Mouse (Mus musculus) forebrain, embryonic 14.5 days (tissue): ENCODE measurements around the gene Nup62. TPM values are rescaled to one million over a fixed set of nuclear protein-coding genes. Genes with fewer than 3 reads are reported as not detected.
A peak's percentile ranks its signal among the peaks of the same experiment; 100 is the strongest.

Experiments
- ATAC-seq: fragments of 200-750 bp; cut with Nextera tagmentation; 2 replicates; pipeline ENCODE4 v1.8.0; 2017; ENCODE audit warnings: mild to moderate bottlenecking, moderate library complexity
- DNase-seq: peaks from one replicate; pipeline ENCODE4 v3.0.0-alpha.2; 2015; ENCODE audit warnings: low spot score
- H3K27ac ChIP-seq: fragments of 300-500 bp; sonication (generic); 2 replicates; pipeline ENCODE4 v1.5.1; 2014; ENCODE audit warnings: low read depth, mild to moderate bottlenecking, control low read depth, low read length, moderate library complexity
- H3K27me3 ChIP-seq: fragments of 300-500 bp; sonication (generic); replicated peaks from 2 replicates; pipeline ENCODE4 v1.6.1; 2014; ENCODE audit warnings: low read length, control low read depth, mixed read lengths; ENCODE audit not compliant: control insufficient read depth, insufficient read depth
- H3K36me3 ChIP-seq: fragments of 300-500 bp; sonication (generic); 2 replicates; pipeline ENCODE4 v1.6.1; 2014; ENCODE audit warnings: low read length, control low read depth; ENCODE audit not compliant: control insufficient read depth, insufficient read depth
- H3K4me1 ChIP-seq: fragments of 300-500 bp; sonication (generic); 2 replicates; pipeline ENCODE4 v1.6.1; 2014; ENCODE audit warnings: antibody characterized with exemption, low read length, control low read depth; ENCODE audit not compliant: control insufficient read depth, insufficient read depth
- H3K4me2 ChIP-seq: fragments of 300-500 bp; sonication (generic); 2 replicates; pipeline ENCODE4 v1.6.1; 2014; ENCODE audit warnings: mild to moderate bottlenecking, control low read depth, low read length
- H3K4me3 ChIP-seq: fragments of 300-500 bp; sonication (generic); 2 replicates; pipeline ENCODE4 v1.5.1; 2014; ENCODE audit warnings: low read depth, low read length, control low read depth
- H3K9ac ChIP-seq: fragments of 300-500 bp; sonication (generic); 2 replicates; pipeline ENCODE4 v1.6.1; 2014; ENCODE audit warnings: mild to moderate bottlenecking, low read length, control low read depth, moderate library complexity
- H3K9me3 ChIP-seq: fragments of 300-500 bp; sonication (generic); replicated peaks from 2 replicates; pipeline ENCODE4 v1.6.1; 2016; ENCODE audit warnings: low read length, control low read depth, mixed read lengths; ENCODE audit not compliant: control insufficient read depth
- WGBS: fragments of 180-500 bp; shearing (Covaris S2); extraction: QIAGEN DNeasy Blood & Tissue Kit; methylation state at CpG from one replicate; pipeline ENCODE4 v1.1.7; 2014; 5-methylcytosine and 5-hydroxymethylcytosine counted together
- polyA plus RNA-seq: library from polyadenylated mRNA; unstranded; fragments of >200 nt; fragmentation: Nextera tagmentation; extraction: Ambion mirVana; gene quantifications from 2 replicates; pipeline ENCODE4 v1.2.1, GENCODE M21; 2014

The Nup62 gene
- polyA plus RNA-seq, 1 experiment from 2014 or later: 43.6 TPM

- 55% methylated on average over 22 of the region's 22 CpGs for WGBS
- Histone ChIP-seq H3K9ac (no peak overlapping the region), H3K4me2 (no peak overlapping the region), H3K9me3 (no peaks in the 10 kb centered on the region), H3K4me1 (peaks cover 13% of the 10 kb centered on the region), H3K4me3 (no peak overlapping the region), H3K27ac (peak overlapping the region; percentile 15; the same call in 1 of the 2 replicates), H3K36me3 (peaks cover 46% of the 10 kb centered on the region), H3K27me3 (no peaks in the 10 kb centered on the region)
- ATAC-seq (peak; percentile 37), DNase-seq (peak; percentile 75)
Observed at GRCm38 (mm10) chr7:44860576-44861428, 44.9 kb downstream of the Nup62 start.

- no peak for ATAC-seq
Observed at GRCm38 (mm10) chr7:44861429-44861816, 45.5 kb downstream of the Nup62 start.

GRCm38 (mm10) chr7:44862434-44862833 lies 46.5 kb downstream of the Nup62 start:
- Histone ChIP-seq H3K9ac (no peak overlapping the region), H3K4me2 (no peak overlapping the region), H3K27me3 (no peaks in the 10 kb centered on the region), H3K9me3 (no peaks in the 10 kb centered on the region), H3K4me1 (peaks cover 25% of the 10 kb centered on the region), H3K27ac (no peak overlapping the region), H3K36me3 (peaks cover 56% of the 10 kb centered on the region), H3K4me3 (no peak overlapping the region)
- no peak for DNase-seq
- 87% methylated on average over 8 of the region's 8 CpGs for WGBS
- ATAC-seq: no peak

More at GRCm38 (mm10) chr7:44861429-44861816, 45.5 kb downstream of the Nup62 start:
- Histone ChIP-seq H3K4me3 (no peak overlapping the region), H3K36me3 (peaks cover 52% of the 10 kb centered on the region), H3K27ac (peak overlapping the region; percentile 15; the same call in 1 of the 2 replicates), H3K27me3 (no peaks in the 10 kb centered on the region), H3K4me1 (peaks cover 20% of the 10 kb centered on the region), H3K4me2 (no peak overlapping the region), H3K9me3 (no peaks in the 10 kb centered on the region), H3K9ac (no peak overlapping the region)
- 82% methylated on average over 14 of the region's 14 CpGs for whole genome bisulfite sequencing
- no peak for DNase-seq

- H3K27ac ChIP-seq: no peak overlapping the region
- H3K4me3 ChIP-seq: no peak overlapping the region
- WGBS: 89% methylated on average over 14 of the region's 14 CpGs
- H3K27me3 ChIP-seq: no peaks in the 10 kb centered on the region
- ATAC-seq (no peak), DNase-seq (no peak)
- no peaks in the 10 kb centered on the region for H3K9me3 ChIP-seq
- peaks cover 28% of the 10 kb centered on the region for H3K4me1 ChIP-seq
- H3K9ac ChIP-seq: no peak overlapping the region
- H3K4me2 ChIP-seq: no peak overlapping the region
- H3K36me3 ChIP-seq: peaks cover 59% of the 10 kb centered on the region
Observed at GRCm38 (mm10) chr7:44863210-44863609, 47.3 kb downstream of the Nup62 start.

GRCm38 (mm10) chr7:44863982-44864494 lies 48.1 kb downstream of the Nup62 start:
- Histone ChIP-seq H3K4me2 (no peak overlapping the region), H3K9me3 (no peaks in the 10 kb centered on the region), H3K27ac (no peak overlapping the region), H3K4me3 (no peak overlapping the region), H3K36me3 (peaks cover 59% of the 10 kb centered on the region), H3K9ac (no peak overlapping the region), H3K27me3 (no peaks in the 10 kb centered on the region), H3K4me1 (peaks cover 27% of the 10 kb centered on the region)
- 85% methylated on average over 11 of the region's 11 CpGs for WGBS
- no peak for ATAC-seq
- no peak for DNase-seq

GRCm38 (mm10) chr7:44864595-44865542 lies 49.0 kb downstream of the Nup62 start:
- no peaks in the 10 kb centered on the region for H3K27me3 ChIP-seq
- H3K9me3 ChIP-seq: no peaks in the 10 kb centered on the region
- H3K9ac ChIP-seq: no peak overlapping the region
- peaks cover 59% of the 10 kb centered on the region for H3K36me3 ChIP-seq
- ATAC-seq (no peak), DNase-seq (no peak)
- H3K4me1 ChIP-seq: peaks cover 27% of the 10 kb centered on the region
- no peak overlapping the region for H3K27ac ChIP-seq
- H3K4me3 ChIP-seq: no peak overlapping the region
- 84% methylated on average over 24 of the region's 24 CpGs for WGBS
- no peak overlapping the region for H3K4me2 ChIP-seq

- Histone ChIP-seq H3K4me3 (peak overlapping the region; percentile 98; the same call in 1 of the 2 replicates), H3K4me1 (peaks cover 33% of the 10 kb centered on the region), H3K27me3 (no peaks in the 10 kb centered on the region), H3K9ac (peak overlapping the region; percentile 100), H3K9me3 (no peaks in the 10 kb centered on the region), H3K27ac (peak overlapping the region; percentile 52; the same call in 1 of the 2 replicates), H3K36me3 (peaks cover 57% of the 10 kb centered on the region), H3K4me2 (peak overlapping the region; percentile 98)
- WGBS: 51% methylated on average over 15 of the region's 15 CpGs
- ATAC-seq: no peak
- DNase-seq: peak; percentile 47
Observed at GRCm38 (mm10) chr7:44866276-44867009, 50.6 kb downstream of the Nup62 start.

- Histone ChIP-seq H3K4me1 (peaks cover 33% of the 10 kb centered on the region), H3K4me2 (peak overlapping the region; percentile 98), H3K9me3 (no peaks in the 10 kb centered on the region), H3K9ac (peak overlapping the region; percentile 100), H3K36me3 (peaks cover 50% of the 10 kb centered on the region), H3K27me3 (no peaks in the 10 kb centered on the region), H3K4me3 (peak overlapping the region; percentile 98), H3K27ac (no peak overlapping the region)
- no peak for DNase-seq
- no peak for ATAC-seq
- 76% methylated on average over 19 of the region's 19 CpGs for WGBS
Observed at GRCm38 (mm10) chr7:44867010-44867702, 51.3 kb downstream of the Nup62 start.
